Mouse (Mus musculus): Measurements from ENCODE around the gene Slc9a9. TPM values are rescaled to one million over a fixed set of nuclear protein-coding genes. Genes with fewer than 3 reads are reported as not detected.

The Slc9a9 gene
- polyA plus RNA-seq, 1 experiment: 4.0 TPM

- no peak overlapping the region for H3K4me3 ChIP-seq (replicated peaks; ENCODE audit: extremely low read depth, low read depth, low read length)
- DNase-seq: no peak
- H3K4me1 ChIP-seq (ENCODE audit: control insufficient read depth, insufficient read depth, low read length): no peaks in the 10 kb centered on the region
- TF ChIP-seq CTCF (IDR thresholded peaks at IDR 0.05; ENCODE audit: insufficient read depth, low read length) (no peak), POLR2A (IDR thresholded peaks at IDR 0.05; ENCODE audit: borderline replicate concordance, extremely low read depth, low read depth, low read length) (no peak)
- 50% methylated on average over 4 of the region's 4 CpGs for WGBS
Measured at GRCm38 (mm10) chr9:95157948-95158347, 488.2 kb downstream of the Slc9a9 start.

- no peak for TF ChIP-seq POLR2A (IDR thresholded peaks at IDR 0.05; ENCODE audit: borderline replicate concordance, extremely low read depth, low read depth, low read length)
- no peak for TF ChIP-seq CTCF (IDR thresholded peaks at IDR 0.05; ENCODE audit: insufficient read depth, low read length)
- WGBS: 90% methylated on average over 8 of the region's 8 CpGs
- Histone ChIP-seq H3K4me3 (replicated peaks; ENCODE audit: extremely low read depth, low read depth, low read length) (no peak overlapping the region), H3K4me1 (ENCODE audit: control insufficient read depth, insufficient read depth, low read length) (no peaks in the 10 kb centered on the region)
- DNase-seq: no peak
Measured at GRCm38 (mm10) chr9:95158916-95159315, 489.2 kb downstream of the Slc9a9 start.

- no peak for TF ChIP-seq POLR2A (IDR thresholded peaks at IDR 0.05; ENCODE audit: borderline replicate concordance, extremely low read depth, low read depth, low read length)
- TF ChIP-seq CTCF (IDR thresholded peaks at IDR 0.05; ENCODE audit: insufficient read depth, low read length): no peak
- Histone ChIP-seq H3K4me3 (replicated peaks; ENCODE audit: extremely low read depth, low read depth, low read length) (no peak overlapping the region), H3K4me1 (ENCODE audit: control insufficient read depth, insufficient read depth, low read length) (no peaks in the 10 kb centered on the region)
- no peak for DNase-seq
- WGBS: 83% methylated on average over 7 of the region's 7 CpGs
Measured at GRCm38 (mm10) chr9:95160575-95161300, 491.0 kb downstream of the Slc9a9 start.

DNA sequence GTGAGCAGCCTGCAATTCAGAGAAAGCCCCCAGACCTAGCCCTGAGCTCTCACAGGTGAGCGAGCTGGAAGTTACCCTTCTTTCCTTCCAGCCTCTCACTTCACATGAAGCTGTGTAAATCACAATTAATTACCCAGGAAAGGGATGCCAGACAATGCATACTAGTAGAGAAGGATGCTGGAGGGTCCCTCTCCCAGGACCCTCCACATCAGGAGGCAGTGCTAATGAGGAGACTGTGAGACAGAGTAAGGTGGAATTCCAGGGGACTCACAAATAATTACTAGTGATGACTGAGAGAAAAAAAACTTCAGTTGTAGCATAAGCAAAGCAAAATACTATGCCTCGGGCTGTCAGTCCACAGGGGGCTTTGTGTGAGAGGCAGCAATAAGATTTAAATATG is 492.0 kb downstream of the Slc9a9 start:
- Histone ChIP-seq H3K4me1 (ENCODE audit: control insufficient read depth, insufficient read depth, low read length) (peaks cover 2% of the 10 kb centered on the region), H3K4me3 (replicated peaks; ENCODE audit: extremely low read depth, low read depth, low read length) (no peak overlapping the region)
- WGBS: 96% methylated on average over 2 of the region's 2 CpGs
- DNase-seq: no peak
- no peak for TF ChIP-seq POLR2A (IDR thresholded peaks at IDR 0.05; ENCODE audit: borderline replicate concordance, extremely low read depth, low read depth, low read length)
- no peak for TF ChIP-seq CTCF (IDR thresholded peaks at IDR 0.05; ENCODE audit: insufficient read depth, low read length)

- Histone ChIP-seq H3K4me3 (replicated peaks; ENCODE audit: extremely low read depth, low read depth, low read length) (no peak overlapping the region), H3K4me1 (ENCODE audit: control insufficient read depth, insufficient read depth, low read length) (peaks cover 6% of the 10 kb centered on the region)
- no peak for DNase-seq
- WGBS: 54% methylated on average over 4 of the region's 4 CpGs
- no peak for TF ChIP-seq CTCF (IDR thresholded peaks at IDR 0.05; ENCODE audit: insufficient read depth, low read length)
- TF ChIP-seq POLR2A (IDR thresholded peaks at IDR 0.05; ENCODE audit: borderline replicate concordance, extremely low read depth, low read depth, low read length): no peak
Measured at GRCm38 (mm10) chr9:95166224-95166623, 496.5 kb downstream of the Slc9a9 start.

DNA sequence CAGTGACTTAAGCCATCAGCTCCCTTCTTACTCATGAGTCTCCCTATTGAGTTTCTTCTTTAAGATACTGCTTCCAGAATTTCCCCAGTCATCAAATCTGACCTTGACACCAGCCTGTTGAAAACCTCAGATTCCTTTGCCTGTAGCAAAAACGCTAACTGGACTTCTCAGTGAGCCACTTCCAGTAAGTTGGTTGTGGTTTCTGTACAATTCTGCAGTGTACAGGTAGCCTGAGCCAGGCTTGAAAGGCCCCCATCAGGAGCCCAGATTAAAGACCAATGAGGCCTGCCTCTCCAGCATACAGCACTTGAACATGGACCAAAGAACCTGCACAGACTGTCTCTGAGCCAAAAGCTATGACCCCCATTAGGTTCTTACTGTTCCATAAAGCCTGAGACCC is 498.1 kb downstream of the Slc9a9 start:
- H3K4me1 ChIP-seq (ENCODE audit: control insufficient read depth, insufficient read depth, low read length): peaks cover 6% of the 10 kb centered on the region
- no peak for TF ChIP-seq POLR2A (IDR thresholded peaks at IDR 0.05; ENCODE audit: borderline replicate concordance, extremely low read depth, low read depth, low read length)
- TF ChIP-seq CTCF (IDR thresholded peaks at IDR 0.05; ENCODE audit: insufficient read depth, low read length): no peak
- no peak for DNase-seq
- WGBS: 55% methylated on average over 1 of the region's 1 CpGs
- H3K4me3 ChIP-seq (replicated peaks; ENCODE audit: extremely low read depth, low read depth, low read length): no peak overlapping the region

DNA sequence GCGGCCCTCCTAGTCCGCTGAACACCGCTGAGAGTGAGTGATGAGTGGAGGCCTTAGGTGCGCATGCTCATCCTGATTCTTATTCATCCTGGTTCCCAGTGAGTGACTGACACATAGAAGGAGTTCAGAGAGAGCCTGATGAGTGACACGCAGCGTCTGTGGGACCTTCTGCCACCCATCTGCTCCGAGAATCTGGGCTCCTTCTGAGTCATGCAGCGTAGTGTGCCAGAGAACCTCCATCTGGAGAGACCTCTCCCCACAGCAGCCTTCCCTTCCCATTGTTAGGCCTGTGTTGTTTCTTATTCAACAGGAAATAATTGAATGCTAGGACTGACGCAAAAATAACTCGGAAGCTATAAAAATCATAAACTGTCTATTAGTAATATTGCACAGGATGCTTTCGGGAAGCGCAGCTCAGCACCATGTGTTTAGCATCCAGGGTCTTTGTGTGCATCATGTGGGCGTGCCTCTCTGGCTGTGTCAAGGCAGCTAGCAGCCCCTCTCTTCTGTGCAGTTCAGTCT is 498.8 kb downstream of the Slc9a9 start:
- DNase-seq: no peak
- TF ChIP-seq CTCF (IDR thresholded peaks at IDR 0.05; ENCODE audit: insufficient read depth, low read length) (no peak), POLR2A (IDR thresholded peaks at IDR 0.05; ENCODE audit: borderline replicate concordance, extremely low read depth, low read depth, low read length) (no peak)
- Histone ChIP-seq H3K4me3 (replicated peaks; ENCODE audit: extremely low read depth, low read depth, low read length) (no peak overlapping the region), H3K4me1 (ENCODE audit: control insufficient read depth, insufficient read depth, low read length) (peaks cover 6% of the 10 kb centered on the region)
- WGBS: 45% methylated on average over 13 of the region's 13 CpGs

DNA sequence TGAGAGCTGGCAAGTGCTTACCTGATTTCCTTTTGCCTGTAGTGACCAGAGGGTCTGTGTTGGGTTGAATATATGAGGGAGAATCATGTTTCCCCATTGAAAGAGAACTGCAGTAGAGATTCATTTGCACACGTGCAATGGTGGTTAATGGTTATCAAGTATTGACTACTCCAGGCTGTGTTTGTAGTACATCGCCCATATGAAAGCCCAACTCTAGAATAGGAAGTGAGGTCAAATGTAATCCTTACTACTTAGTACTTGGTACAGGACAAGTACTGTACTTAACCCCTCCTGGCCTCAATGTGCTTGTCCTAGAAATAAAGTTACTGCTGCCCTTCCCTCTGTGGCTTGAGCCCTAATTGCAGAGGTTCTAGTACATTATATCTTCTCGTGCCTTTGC is 508.5 kb downstream of the Slc9a9 start:
- no peak for DNase-seq
- H3K4me3 ChIP-seq (replicated peaks; ENCODE audit: extremely low read depth, low read depth, low read length): no peak overlapping the region
- WGBS: 93% methylated on average over 3 of the region's 3 CpGs
- H3K4me1 ChIP-seq (ENCODE audit: control insufficient read depth, insufficient read depth, low read length): no peaks in the 10 kb centered on the region
- TF ChIP-seq CTCF (IDR thresholded peaks at IDR 0.05; ENCODE audit: insufficient read depth, low read length): no peak

DNA sequence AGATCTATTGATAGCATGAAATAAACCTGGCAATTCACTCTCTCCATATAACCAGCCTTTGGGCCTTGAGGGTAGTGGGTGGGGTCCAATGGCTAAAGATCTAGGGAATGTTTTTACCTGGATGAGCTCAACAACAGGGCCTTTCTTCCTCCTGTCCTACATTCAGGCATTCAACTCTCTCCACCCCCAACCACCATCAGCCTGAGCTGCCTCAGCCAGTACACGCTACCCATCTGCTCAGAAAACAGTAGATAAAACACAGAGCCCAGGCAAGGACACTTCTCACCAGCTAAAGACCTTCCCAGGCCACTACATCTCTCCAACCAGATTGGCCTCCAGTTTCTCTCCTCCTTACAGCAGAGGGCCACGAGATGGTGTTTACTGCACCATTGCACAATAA is 510.3 kb downstream of the Slc9a9 start:
- Histone ChIP-seq H3K4me1 (ENCODE audit: control insufficient read depth, insufficient read depth, low read length) (no peaks in the 10 kb centered on the region), H3K4me3 (replicated peaks; ENCODE audit: extremely low read depth, low read depth, low read length) (no peak overlapping the region)
- TF ChIP-seq POLR2A (IDR thresholded peaks at IDR 0.05; ENCODE audit: borderline replicate concordance, extremely low read depth, low read depth, low read length): no peak
- no peak for TF ChIP-seq CTCF (IDR thresholded peaks at IDR 0.05; ENCODE audit: insufficient read depth, low read length)
- DNase-seq: no peak
- WGBS: 70% methylated on average over 2 of the region's 2 CpGs

- no peak for DNase-seq
- WGBS: 76% methylated on average over 4 of the region's 4 CpGs
- Histone ChIP-seq H3K4me1 (ENCODE audit: control insufficient read depth, insufficient read depth, low read length) (no peaks in the 10 kb centered on the region), H3K4me3 (replicated peaks; ENCODE audit: extremely low read depth, low read depth, low read length) (no peak overlapping the region)
- TF ChIP-seq POLR2A (IDR thresholded peaks at IDR 0.05; ENCODE audit: borderline replicate concordance, extremely low read depth, low read depth, low read length): no peak
- TF ChIP-seq CTCF (IDR thresholded peaks at IDR 0.05; ENCODE audit: insufficient read depth, low read length): no peak
Measured at GRCm38 (mm10) chr9:95180569-95180968, 510.9 kb downstream of the Slc9a9 start.
